Mouse (Mus musculus): ENCODE measurements around the gene Ptprd.
A peak's percentile ranks its signal among the peaks of the same experiment; 100 is the strongest.

Ptprd gene

GRCm38 (mm10) chr4:76289612-76290483 is 1921.9 kb downstream of the Ptprd start:
- DNase-seq: no peak

- DNase-seq: no peak
Observed at GRCm38 (mm10) chr4:76286016-76286415, 1925.7 kb downstream of the Ptprd start.

- no peak for DNase-seq
Observed at GRCm38 (mm10) chr4:76282886-76283285, 1928.9 kb downstream of the Ptprd start.

- no peak for DNase-seq
Observed at GRCm38 (mm10) chr4:76262727-76263126, 1949.0 kb downstream of the Ptprd start.

GRCm38 (mm10) chr4:76260686-76261085 is 1951.1 kb downstream of the Ptprd start:
- DNase-seq: peak; percentile 85

- DNase-seq: no peak
Observed at GRCm38 (mm10) chr4:76260286-76260685, 1951.5 kb downstream of the Ptprd start.

GRCm38 (mm10) chr4:76259636-76260035 is 1952.1 kb downstream of the Ptprd start:
- DNase-seq: no peak

- DNase-seq: no peak
Observed at GRCm38 (mm10) chr4:76244371-76244770, 1967.4 kb downstream of the Ptprd start.

GRCm38 (mm10) chr4:76241542-76241941 is 1970.2 kb downstream of the Ptprd start:
- DNase-seq: no peak

- no peak for DNase-seq
Observed at GRCm38 (mm10) chr4:76241140-76241539, 1970.6 kb downstream of the Ptprd start.

- DNase-seq: no peak
Observed at GRCm38 (mm10) chr4:76239063-76239462, 1972.7 kb downstream of the Ptprd start.

GRCm38 (mm10) chr4:76238577-76238976 is 1973.2 kb downstream of the Ptprd start:
- DNase-seq: no peak

- DNase-seq: peak; percentile 67
Observed at GRCm38 (mm10) chr4:76237827-76238226, 1973.9 kb downstream of the Ptprd start.

- DNase-seq: no peak
Observed at GRCm38 (mm10) chr4:76223720-76224119, 1988.0 kb downstream of the Ptprd start.

- no peak for DNase-seq
Observed at GRCm38 (mm10) chr4:76222520-76222919, 1989.2 kb downstream of the Ptprd start.

- DNase-seq: no peak
Observed at GRCm38 (mm10) chr4:76218065-76218464, 1993.7 kb downstream of the Ptprd start.

GRCm38 (mm10) chr4:76215141-76215540 is 1996.6 kb downstream of the Ptprd start:
- DNase-seq: no peak

- DNase-seq: peak; percentile 57
Observed at GRCm38 (mm10) chr4:76199321-76199720, 2012.4 kb downstream of the Ptprd start.

GRCm38 (mm10) chr4:76194762-76195161 is 2017.0 kb downstream of the Ptprd start:
- DNase-seq: no peak

- peak; percentile 84 for DNase-seq
Observed at GRCm38 (mm10) chr4:76193496-76193895, 2018.3 kb downstream of the Ptprd start.

- no peak for DNase-seq
Observed at GRCm38 (mm10) chr4:76192031-76192430, 2019.7 kb downstream of the Ptprd start.

GRCm38 (mm10) chr4:76190788-76191187 is 2021.0 kb downstream of the Ptprd start:
- no peak for DNase-seq

GRCm38 (mm10) chr4:76183095-76183494 is 2028.7 kb downstream of the Ptprd start:
- peak; percentile 28 for DNase-seq

- DNase-seq: no peak
Observed at GRCm38 (mm10) chr4:76179497-76179896, 2032.3 kb downstream of the Ptprd start.

GRCm38 (mm10) chr4:76175086-76175485 is 2036.7 kb downstream of the Ptprd start:
- peak; percentile 79 for DNase-seq

All from cerebellum, adult 11-12 months (tissue).